In genomic region chr3:80248611-80249010, GRCm38 (mm10) we compare ENCODE assay signal across 19 mouse cellular contexts.
A peak's percentile ranks its signal among the peaks of the same experiment; 100 is the strongest.
DNase-seq lines count a peak whose midpoint lies in the region; ATAC-seq and TF ChIP-seq lines count a peak whose summit lies in the region.
"Had no signal": no experiment of that assay in that cellular context is flagged by ENCODE, and none has a peak within 500 bp of the region (broad histone marks: within the 10 kb centered on the region; RNA-seq: fewer than 3 reads in every experiment).

No protein-coding gene starts in this region.

- intact Hi-C loops in left cerebral cortex, adult 2 months (cut with DNase I), result loop anchor here (1.0 to 5.0 kb wide), 3 partner anchors 36 to 299 kb away; no protein-coding TSS in a partner anchor
- intact Hi-C loops in left cerebral cortex, postnatal 10 days (cut with DNase I), result no loop called here

- H3ac ChIP-seq in myocyte (ENCODE audit: control insufficient read depth, insufficient read length), result no peak overlapping the region

- no peaks in the 10 kb centered on the region for H3K27me3 ChIP-seq in embryonic facial prominence, embryonic 14.5 days (replicated peaks; ENCODE audit: control insufficient read depth, insufficient read depth, low read length)
- H3K27me3 ChIP-seq in embryonic facial prominence, embryonic 10.5 days (replicated peaks; ENCODE audit: low read depth, poor library complexity, severe bottlenecking), result no peaks in the 10 kb centered on the region
- H3K27me3 ChIP-seq in myocyte (ENCODE audit: control insufficient read depth, insufficient read depth, insufficient read length), result no peaks in the 10 kb centered on the region
- no peaks in the 10 kb centered on the region for H3K27me3 ChIP-seq in liver, embryonic 11.5 days (replicated peaks; ENCODE audit: control insufficient read depth, insufficient read depth, low read length)
- H3K27me3 ChIP-seq in kidney, embryonic 16.5 days (ENCODE audit: insufficient read depth, low read length), result no peaks in the 10 kb centered on the region
- H3K27me3 ChIP-seq: embryonic facial prominence, embryonic 13.5 days; midbrain, embryonic 15.5 days had no signal

- no peaks in the 10 kb centered on the region for H3K79me2 ChIP-seq in myocyte (ENCODE audit: control insufficient read depth, insufficient read depth)

- no peak overlapping the region for H3K9ac ChIP-seq in embryonic facial prominence, embryonic 14.5 days (ENCODE audit: low read depth, low read length)
- no peak overlapping the region for H3K9ac ChIP-seq in liver, embryonic 11.5 days (ENCODE audit: low read depth, low read length)
- H3K9ac ChIP-seq in kidney, embryonic 16.5 days (replicated peaks; ENCODE audit: low read length), result no peak overlapping the region
- H3K9ac ChIP-seq: embryonic facial prominence, embryonic 13.5 days; midbrain, embryonic 15.5 days had no signal

- no peak overlapping the region for H3K27ac ChIP-seq in embryonic facial prominence, embryonic 14.5 days (replicated peaks; ENCODE audit: low read depth, low read length)
- no peak overlapping the region for H3K27ac ChIP-seq in embryonic facial prominence, embryonic 10.5 days (replicated peaks)
- peak overlapping the region; percentile 48 for H3K27ac ChIP-seq in left cerebral cortex, adult 2 months
- H3K27ac ChIP-seq in liver, embryonic 11.5 days (ENCODE audit: low read depth, low read length), result no peak overlapping the region
- H3K27ac ChIP-seq in kidney, embryonic 16.5 days (ENCODE audit: low read length), result no peak overlapping the region
- H3K27ac ChIP-seq: embryonic facial prominence, embryonic 13.5 days; midbrain, embryonic 15.5 days; stomach, postnatal 0 days had no signal

- DNase-seq in embryonic facial prominence, embryonic 14.5 days (ENCODE audit: low spot score), result peak; percentile 19
- no peak for DNase-seq in embryonic facial prominence, embryonic 10.5 days (ENCODE audit: low spot score)
- DNase-seq in left cerebral cortex, adult 2 months (ENCODE audit: extremely low spot score in 1 of 2, low spot score in 2 of 2), result peak in 1 of 2 experiments; percentile 16
- no peak for DNase-seq in left cerebral cortex, postnatal 10 days (ENCODE audit: extremely low spot score in 1 of 2, low spot score in 2 of 2)
- peak; percentile 12 for DNase-seq in fibroblast of lung, adult 2 months (ENCODE audit: low read depth)
- DNase-seq in liver, embryonic 11.5 days (ENCODE audit: low spot score), result no peak
- DNase-seq: adrenal gland, postnatal 14 days; cerebellum, postnatal 36 days; heart, postnatal 4 days; kidney, adult 9 months; lung, postnatal 4 days; spleen, adult 18-20 months; thymus, postnatal 4 days had no signal

- H3K4me3 ChIP-seq in embryonic facial prominence, embryonic 14.5 days (ENCODE audit: low read depth, low read length), result no peak overlapping the region
- H3K4me3 ChIP-seq in embryonic facial prominence, embryonic 10.5 days, result no peak overlapping the region
- no peak overlapping the region for H3K4me3 ChIP-seq in left cerebral cortex, adult 2 months
- no peak overlapping the region for H3K4me3 ChIP-seq in myocyte
- no peak overlapping the region for H3K4me3 ChIP-seq in liver, embryonic 11.5 days (ENCODE audit: low read depth, low read length)
- H3K4me3 ChIP-seq in kidney, embryonic 16.5 days (ENCODE audit: low read length), result no peak overlapping the region
- H3K4me3 ChIP-seq: embryonic facial prominence, embryonic 13.5 days; midbrain, embryonic 15.5 days had no signal

- no peak for ATAC-seq in embryonic facial prominence, embryonic 14.5 days (ENCODE audit: low read depth)
- no peak for ATAC-seq in liver, embryonic 11.5 days (replicated peaks; ENCODE audit: low FRiP score)
- no peak for ATAC-seq in kidney, embryonic 16.5 days (ENCODE audit: low FRiP score, low TSS enrichment)
- ATAC-seq: midbrain, embryonic 15.5 days had no signal

- TF ChIP-seq CTCF in left cerebral cortex, adult 2 months (IDR thresholded peaks at IDR 0.05), result no peak

- no peaks in the 10 kb centered on the region for H3K9me3 ChIP-seq in embryonic facial prominence, embryonic 14.5 days (ENCODE audit: control insufficient read depth, low read length)
- no peaks in the 10 kb centered on the region for H3K9me3 ChIP-seq in embryonic facial prominence, embryonic 10.5 days
- H3K9me3 ChIP-seq in liver, embryonic 11.5 days (ENCODE audit: control insufficient read depth, low read length), result no peaks in the 10 kb centered on the region
- no peaks in the 10 kb centered on the region for H3K9me3 ChIP-seq in kidney, embryonic 16.5 days (ENCODE audit: low read length)
- H3K9me3 ChIP-seq: embryonic facial prominence, embryonic 13.5 days; midbrain, embryonic 15.5 days had no signal

- no peak for TF ChIP-seq POLR2A in myocyte (IDR thresholded peaks at IDR 0.05; ENCODE audit: insufficient read length, low read depth)

- H3K4me1 ChIP-seq in embryonic facial prominence, embryonic 14.5 days (ENCODE audit: control insufficient read depth, insufficient read depth, low read length), result no peaks in the 10 kb centered on the region
- H3K4me1 ChIP-seq in embryonic facial prominence, embryonic 10.5 days, result no peaks in the 10 kb centered on the region
- no peaks in the 10 kb centered on the region for H3K4me1 ChIP-seq in liver, embryonic 11.5 days (replicated peaks; ENCODE audit: control insufficient read depth, insufficient read depth, low read length)
- no peaks in the 10 kb centered on the region for H3K4me1 ChIP-seq in kidney, embryonic 16.5 days (ENCODE audit: insufficient read depth, low read length)
- H3K4me1 ChIP-seq: embryonic facial prominence, embryonic 13.5 days; midbrain, embryonic 15.5 days had no signal

- H3K4me2 ChIP-seq in embryonic facial prominence, embryonic 14.5 days (ENCODE audit: low read depth, low read length), result no peak overlapping the region
- peak overlapping the region; percentile 59 for H3K4me2 ChIP-seq in myocyte (ENCODE audit: low read depth)
- H3K4me2 ChIP-seq in liver, embryonic 11.5 days, result no peak overlapping the region
- H3K4me2 ChIP-seq in kidney, embryonic 16.5 days (replicated peaks; ENCODE audit: low read depth, low read length), result no peak overlapping the region
- H3K4me2 ChIP-seq: embryonic facial prominence, embryonic 13.5 days; heart, embryonic 11.5 days; midbrain, embryonic 15.5 days had no signal

- H3K36me3 ChIP-seq in embryonic facial prominence, embryonic 14.5 days (ENCODE audit: control insufficient read depth, insufficient read depth, low read length), result no peaks in the 10 kb centered on the region
- no peaks in the 10 kb centered on the region for H3K36me3 ChIP-seq in embryonic facial prominence, embryonic 10.5 days (replicated peaks)
- no peaks in the 10 kb centered on the region for H3K36me3 ChIP-seq in myocyte (ENCODE audit: control insufficient read depth, insufficient read depth)
- H3K36me3 ChIP-seq in liver, embryonic 11.5 days (ENCODE audit: control insufficient read depth, insufficient read depth, low read length), result no peaks in the 10 kb centered on the region
- no peaks in the 10 kb centered on the region for H3K36me3 ChIP-seq in kidney, embryonic 16.5 days (ENCODE audit: insufficient read depth, low read length)
- H3K36me3 ChIP-seq: embryonic facial prominence, embryonic 13.5 days; midbrain, embryonic 15.5 days had no signal

- WGBS in embryonic facial prominence, embryonic 14.5 days, result 40% methylated on average over 5 of the region's 5 CpGs
- WGBS in embryonic facial prominence, embryonic 10.5 days, result 65% methylated on average over 5 of the region's 5 CpGs
- 55% methylated on average over 5 of the region's 5 CpGs for WGBS in liver, embryonic 11.5 days
- 53% methylated on average over 5 of the region's 5 CpGs for WGBS in kidney, embryonic 16.5 days

TF ChIP-seq in myocyte, 11 proteins besides CTCF, POLR2A, EP300 and RAD21:
- TF ChIP-seq USF1 (IDR thresholded peaks at IDR 0.05; ENCODE audit: low read depth) (no peak), POLR2AphosphoS2 (IDR thresholded peaks at IDR 0.05; ENCODE audit: insufficient read length, low read depth) (no peak), MAX (IDR thresholded peaks at IDR 0.05; ENCODE audit: low read depth) (no peak)

Comparison
In these comparisons a context has a peak if more than half of its experiments do, and no peak if none do; other contexts are left out.
1. DNase-seq: peak in embryonic facial prominence, embryonic 14.5 days (single experiment) and fibroblast of lung, adult 2 months (single experiment); none in embryonic facial prominence, embryonic 10.5 days (single experiment), left cerebral cortex, postnatal 10 days (0 of 2) and liver, embryonic 11.5 days (single experiment).